Mouse (Mus musculus) neural tube, embryonic 14.5 days (tissue): Measurements from ENCODE around the gene Pde4a. TPM values are rescaled to one million over a fixed set of nuclear protein-coding genes. Genes with fewer than 3 reads are reported as not detected.
A peak's percentile ranks its signal among the peaks of the same experiment; 100 is the strongest.

Experiments
- ATAC-seq: fragments of 200-750 bp; cut with Nextera tagmentation; 2 replicates; pipeline ENCODE4 v1.8.0; 2017; ENCODE audit warnings: low read depth, mild to moderate bottlenecking, moderate TSS enrichment, moderate library complexity
- H3K27ac ChIP-seq: fragments of 300-500 bp; sonication (generic); 2 replicates; pipeline ENCODE4 v1.5.1; 2014; ENCODE audit warnings: low read depth, mild to moderate bottlenecking, control low read depth, low read length, moderate library complexity, mixed read lengths
- H3K27me3 ChIP-seq: fragments of 300-500 bp; sonication (generic); 2 replicates; pipeline ENCODE4 v1.6.1; 2014; ENCODE audit warnings: low read length; ENCODE audit not compliant: control insufficient read depth, insufficient read depth
- H3K36me3 ChIP-seq: fragments of 300-500 bp; sonication (generic); 2 replicates; pipeline ENCODE4 v1.6.1; 2014; ENCODE audit warnings: low read length, mixed read lengths; ENCODE audit not compliant: control insufficient read depth, insufficient read depth
- H3K4me1 ChIP-seq: fragments of 300-500 bp; sonication (generic); 2 replicates; pipeline ENCODE4 v1.6.1; 2014; ENCODE audit warnings: low read length; ENCODE audit not compliant: control insufficient read depth, insufficient read depth
- H3K4me2 ChIP-seq: fragments of 300-500 bp; sonication (generic); 2 replicates; pipeline ENCODE4 v1.6.1; 2014; ENCODE audit warnings: mild to moderate bottlenecking, low read depth, low read length, control low read depth
- H3K4me3 ChIP-seq: fragments of 300-500 bp; sonication (generic); 2 replicates; pipeline ENCODE4 v1.5.1; 2014; ENCODE audit warnings: low read depth, low read length, control low read depth, mixed read lengths
- H3K9ac ChIP-seq: fragments of 300-500 bp; sonication (generic); replicated peaks from 2 replicates; pipeline ENCODE4 v1.6.1; 2014; ENCODE audit warnings: low read depth, mild to moderate bottlenecking, control low read depth, low read length, mixed read lengths
- H3K9me3 ChIP-seq: fragments of 300-500 bp; sonication (generic); 2 replicates; pipeline ENCODE4 v1.6.1; 2016; ENCODE audit warnings: low read length; ENCODE audit not compliant: control insufficient read depth
- WGBS: fragments of 180-500 bp; shearing (Covaris S2); extraction: QIAGEN DNeasy Blood & Tissue Kit; methylation state at CpG from one replicate; pipeline ENCODE4 v1.1.7; 2014; 5-methylcytosine and 5-hydroxymethylcytosine counted together
- polyA plus RNA-seq: library from polyadenylated mRNA; unstranded; fragments of >200 nt; fragmentation: Nextera tagmentation; extraction: Ambion mirVana; gene quantifications from 2 replicates; pipeline ENCODE4 v1.2.1, GENCODE M21; 2014

Gene Pde4a
- polyA plus RNA-seq, 1 experiment from 2014 or later, result 35.3 TPM

GRCm38 (mm10) chr9:21133064-21133707 lies 32.3 kb upstream of the Pde4a start:
- H3K4me3 ChIP-seq, result no peak overlapping the region
- H3K27me3 ChIP-seq, result no peaks in the 10 kb centered on the region
- no peak overlapping the region for H3K4me2 ChIP-seq
- no peak overlapping the region for H3K27ac ChIP-seq
- H3K9ac ChIP-seq, result no peak overlapping the region
- H3K36me3 ChIP-seq, result no peaks in the 10 kb centered on the region
- H3K4me1 ChIP-seq, result peaks cover 7% of the 10 kb centered on the region
- 80% methylated on average over 9 of the region's 9 CpGs for whole genome bisulfite sequencing
- ATAC-seq, result no peak
- H3K9me3 ChIP-seq, result no peaks in the 10 kb centered on the region

DNA sequence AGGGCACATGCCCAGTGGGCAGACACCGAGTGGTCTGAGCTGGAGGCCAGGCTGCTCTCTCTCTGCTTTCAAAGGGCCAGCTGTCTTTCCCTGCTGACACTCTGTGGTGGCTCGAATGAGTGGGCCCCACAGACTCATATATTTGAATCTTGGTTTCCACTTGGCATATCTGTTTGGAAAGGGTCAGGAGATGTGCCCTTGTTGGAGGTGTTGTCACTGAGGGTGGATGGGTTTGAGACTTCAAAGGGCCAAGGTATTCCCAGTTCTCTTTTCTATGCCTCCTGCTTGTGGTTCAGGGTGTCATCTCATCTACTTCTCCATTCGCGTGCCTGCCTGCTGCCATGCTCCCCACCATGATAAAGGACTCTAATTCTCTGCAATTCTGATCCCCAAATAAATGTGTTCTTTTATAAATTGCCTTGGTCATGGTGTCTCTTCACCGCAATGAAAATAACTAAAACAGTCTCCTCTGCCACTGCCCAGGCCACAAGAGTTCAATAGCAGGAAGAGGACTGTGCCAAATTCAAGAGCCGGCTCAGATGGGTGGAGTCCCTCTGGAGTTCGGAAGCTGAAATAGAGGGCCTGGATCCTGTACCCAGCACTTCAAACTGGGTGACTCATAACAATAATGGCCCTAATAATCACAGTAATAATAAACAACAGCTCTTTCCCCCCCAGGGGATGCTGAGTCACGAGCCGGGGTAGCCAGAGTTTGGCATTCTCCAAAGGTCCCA lies 30.8 kb upstream of the Pde4a start:
- no peak overlapping the region for H3K27ac ChIP-seq
- no peaks in the 10 kb centered on the region for H3K27me3 ChIP-seq
- peaks cover 7% of the 10 kb centered on the region for H3K4me1 ChIP-seq
- no peak overlapping the region for H3K4me2 ChIP-seq
- no peak overlapping the region for H3K4me3 ChIP-seq
- peaks cover 12% of the 10 kb centered on the region for H3K36me3 ChIP-seq
- H3K9ac ChIP-seq, result no peak overlapping the region
- ATAC-seq, result no peak
- WGBS, result 78% methylated on average over 9 of the region's 9 CpGs
- no peaks in the 10 kb centered on the region for H3K9me3 ChIP-seq

DNA sequence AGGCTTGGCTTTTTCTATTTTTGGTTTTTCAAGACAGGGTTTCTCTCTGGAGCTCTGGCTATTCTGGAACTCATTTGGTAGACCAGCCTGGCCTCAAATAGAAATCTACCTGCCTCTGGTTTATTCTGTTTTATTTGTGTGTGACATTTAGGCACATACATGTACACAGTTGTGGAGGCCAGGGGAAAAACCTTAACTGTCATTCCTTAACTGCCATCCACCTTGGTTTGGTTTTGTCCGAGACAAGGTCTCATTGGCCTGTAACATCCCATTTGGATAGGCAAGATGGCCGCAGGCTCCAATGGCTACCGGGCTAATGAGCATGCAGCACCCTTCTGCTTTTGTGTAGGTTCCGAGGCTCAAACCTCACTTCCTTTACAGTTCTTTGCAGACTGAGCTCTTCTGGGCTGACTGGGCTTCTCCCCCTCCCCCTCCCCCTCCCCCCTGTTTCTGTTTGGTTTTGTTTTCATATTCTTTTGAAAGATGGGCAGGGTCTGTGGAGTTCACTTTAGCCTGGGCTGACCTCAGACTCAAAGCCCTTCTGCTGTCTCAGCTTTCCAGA lies 30.1 kb upstream of the Pde4a start:
- ATAC-seq, result no peak
- H3K9me3 ChIP-seq, result no peaks in the 10 kb centered on the region
- H3K9ac ChIP-seq, result no peak overlapping the region
- H3K27ac ChIP-seq, result no peak overlapping the region
- 83% methylated on average over 4 of the region's 4 CpGs for WGBS
- no peak overlapping the region for H3K4me2 ChIP-seq
- H3K36me3 ChIP-seq, result peaks cover 18% of the 10 kb centered on the region
- H3K27me3 ChIP-seq, result no peaks in the 10 kb centered on the region
- no peak overlapping the region for H3K4me3 ChIP-seq
- peaks cover 4% of the 10 kb centered on the region for H3K4me1 ChIP-seq

DNA sequence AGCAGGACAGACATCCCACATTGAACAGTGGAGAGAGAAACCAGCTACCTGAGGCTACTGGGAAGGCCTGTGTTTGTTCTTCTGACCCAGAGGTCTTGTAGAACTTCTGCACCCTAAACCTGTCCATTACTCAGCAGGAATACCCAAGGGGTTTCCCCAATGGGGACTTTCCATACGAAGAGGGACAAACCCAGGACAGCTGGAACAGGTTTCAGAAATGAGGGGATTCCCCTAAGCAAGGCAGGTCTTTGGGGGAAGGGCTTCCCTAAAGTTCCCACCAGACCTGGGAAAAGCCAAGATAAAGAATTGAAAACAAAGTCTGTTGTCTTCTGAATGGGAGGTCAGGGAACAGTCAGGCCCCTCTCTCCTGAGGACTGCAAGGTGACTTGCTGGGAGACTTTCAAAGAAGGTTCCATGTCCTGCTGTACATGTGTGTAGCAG lies 29.6 kb upstream of the Pde4a start:
- WGBS, result 75% methylated on average over 1 of the region's 1 CpGs
- H3K4me3 ChIP-seq, result no peak overlapping the region
- H3K27me3 ChIP-seq, result no peaks in the 10 kb centered on the region
- no peak overlapping the region for H3K27ac ChIP-seq
- no peak for ATAC-seq
- no peaks in the 10 kb centered on the region for H3K4me1 ChIP-seq
- no peak overlapping the region for H3K9ac ChIP-seq
- peaks cover 24% of the 10 kb centered on the region for H3K36me3 ChIP-seq
- no peaks in the 10 kb centered on the region for H3K9me3 ChIP-seq
- H3K4me2 ChIP-seq, result no peak overlapping the region

- ATAC-seq, result no peak
- Histone ChIP-seq H3K4me2 (no peak overlapping the region), H3K27ac (no peak overlapping the region), H3K9me3 (no peaks in the 10 kb centered on the region), H3K36me3 (peaks cover 27% of the 10 kb centered on the region), H3K9ac (no peak overlapping the region), H3K4me3 (no peak overlapping the region), H3K4me1 (no peaks in the 10 kb centered on the region), H3K27me3 (no peaks in the 10 kb centered on the region)
- WGBS, result 80% methylated on average over 6 of the region's 6 CpGs
Observed at GRCm38 (mm10) chr9:21136401-21136800, 29.1 kb upstream of the Pde4a start.

- ATAC-seq, result 0 out of 2 replicates have a peak, but pooled peaks have one; percentile 28
- H3K9me3 ChIP-seq, result no peaks in the 10 kb centered on the region
- H3K27ac ChIP-seq, result no peak overlapping the region
- no peak overlapping the region for H3K4me3 ChIP-seq
- no peaks in the 10 kb centered on the region for H3K27me3 ChIP-seq
- no peak overlapping the region for H3K4me2 ChIP-seq
- 54% methylated on average over 3 of the region's 3 CpGs for WGBS
- peaks cover 34% of the 10 kb centered on the region for H3K36me3 ChIP-seq
- H3K9ac ChIP-seq, result no peak overlapping the region
- no peaks in the 10 kb centered on the region for H3K4me1 ChIP-seq
Observed at GRCm38 (mm10) chr9:21137229-21137628, 28.3 kb upstream of the Pde4a start.

DNA sequence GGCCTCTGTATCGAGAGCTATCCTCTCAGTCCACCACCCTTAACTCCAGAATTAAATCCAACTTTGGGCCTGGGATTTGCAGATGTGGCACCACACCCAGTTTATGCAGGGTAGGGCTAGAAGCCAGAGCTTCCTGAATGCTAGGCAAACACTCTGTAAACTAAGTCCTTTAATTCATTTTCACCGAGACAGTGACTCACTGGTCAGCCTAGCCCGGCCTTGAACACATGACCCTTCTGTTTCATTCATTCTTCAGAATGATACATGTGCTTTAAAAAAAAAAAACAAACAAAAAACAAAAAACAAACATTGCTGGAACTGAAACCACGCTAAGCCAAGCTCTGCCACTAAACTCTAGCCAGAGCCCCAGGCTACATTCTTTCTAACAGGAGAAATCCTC lies 27.1 kb upstream of the Pde4a start:
- 84% methylated on average over 4 of the region's 4 CpGs for WGBS
- no peak for ATAC-seq
- peaks cover 44% of the 10 kb centered on the region for H3K36me3 ChIP-seq
- no peak overlapping the region for H3K4me3 ChIP-seq
- H3K9ac ChIP-seq, result no peak overlapping the region
- no peaks in the 10 kb centered on the region for H3K4me1 ChIP-seq
- H3K27ac ChIP-seq, result no peak overlapping the region
- H3K9me3 ChIP-seq, result no peaks in the 10 kb centered on the region
- no peaks in the 10 kb centered on the region for H3K27me3 ChIP-seq
- no peak overlapping the region for H3K4me2 ChIP-seq

- no peaks in the 10 kb centered on the region for H3K9me3 ChIP-seq
- no peak overlapping the region for H3K9ac ChIP-seq
- no peak overlapping the region for H3K27ac ChIP-seq
- H3K4me3 ChIP-seq, result no peak overlapping the region
- H3K27me3 ChIP-seq, result no peaks in the 10 kb centered on the region
- H3K36me3 ChIP-seq, result peaks cover 56% of the 10 kb centered on the region
- WGBS, result 94% methylated on average over 14 of the region's 14 CpGs
- H3K4me1 ChIP-seq, result peaks cover 1% of the 10 kb centered on the region; the same call in 1 of the 2 replicates
- no peak for ATAC-seq
- H3K4me2 ChIP-seq, result no peak overlapping the region
Observed at GRCm38 (mm10) chr9:21141922-21142321, 23.6 kb upstream of the Pde4a start.

DNA sequence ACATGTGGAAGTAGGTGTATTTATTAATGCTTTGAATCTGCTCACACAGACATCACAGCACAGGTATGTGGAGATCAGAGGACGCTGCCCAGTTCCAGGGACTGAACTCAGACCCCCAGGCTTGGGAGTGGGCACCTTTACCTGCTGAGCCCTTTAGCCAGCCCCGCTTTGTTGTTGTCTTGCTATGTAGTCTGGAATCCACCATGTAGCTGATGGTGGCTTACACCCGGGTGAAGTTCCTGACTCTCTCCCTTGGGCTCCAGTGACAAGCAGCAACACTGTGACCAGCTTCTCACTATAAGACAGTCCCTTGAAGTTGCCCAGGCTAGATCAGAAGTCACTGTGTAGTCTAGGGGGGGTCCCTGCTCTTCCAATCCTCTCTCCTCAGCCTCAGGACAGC lies 21.2 kb upstream of the Pde4a start:
- 92% methylated on average over 3 of the region's 3 CpGs for WGBS
- H3K36me3 ChIP-seq, result peaks cover 48% of the 10 kb centered on the region
- no peaks in the 10 kb centered on the region for H3K9me3 ChIP-seq

More for the DNA sequence above, 21.2 kb upstream of the Pde4a start:
- H3K4me1 ChIP-seq, result peaks cover 19% of the 10 kb centered on the region
- no peak overlapping the region for H3K4me2 ChIP-seq
- H3K27ac ChIP-seq, result no peak overlapping the region
- no peak overlapping the region for H3K4me3 ChIP-seq
- no peak for ATAC-seq
- no peaks in the 10 kb centered on the region for H3K27me3 ChIP-seq
- H3K9ac ChIP-seq, result no peak overlapping the region
